Mouse (Mus musculus): Measurements from ENCODE around the gene Rbm43. TPM values are rescaled to one million over a fixed set of nuclear protein-coding genes. Genes with fewer than 3 reads are reported as not detected.
"Not testable (repeated sequence)": the region's sequence is repeated elsewhere in the genome, so short reads cannot be mapped to it uniquely, and the experiment has no call there.

The Rbm43 gene
- polyA plus RNA-seq, 1 experiment from 2014 or later: 7.2 TPM

- DNase-seq (ENCODE audit: low spot score) (no peak), ATAC-seq (replicated peaks; ENCODE audit: low FRiP score) (no peak)
- H3K36me3 ChIP-seq (ENCODE audit: control insufficient read depth, insufficient read depth, low read length): no peaks in the 10 kb centered on the region
- H3K4me3 ChIP-seq (ENCODE audit: low read depth, low read length): no peak overlapping the region
- no peaks in the 10 kb centered on the region for H3K27me3 ChIP-seq (ENCODE audit: control insufficient read depth, insufficient read depth, low read length)
- no peaks in the 10 kb centered on the region for H3K9me3 ChIP-seq (ENCODE audit: control insufficient read depth, low read length)
- no peak overlapping the region for H3K4me2 ChIP-seq (ENCODE audit: low read depth, low read length, severe bottlenecking)
- WGBS: 92% methylated on average over 12 of the region's 12 CpGs
- no peak overlapping the region for H3K27ac ChIP-seq (ENCODE audit: low read depth, low read length)
- no peak overlapping the region for H3K9ac ChIP-seq (ENCODE audit: low read length)
- no peaks in the 10 kb centered on the region for H3K4me1 ChIP-seq (replicated peaks; ENCODE audit: control insufficient read depth, insufficient read depth, low read length)
These were observed 42.5 kb downstream of the Rbm43 start for GRCm38 (mm10) chr2:51892411-51892901.

GRCm38 (mm10) chr2:51890961-51891360, 44.0 kb downstream of the Rbm43 start:
- Histone ChIP-seq H3K27ac (ENCODE audit: low read depth, low read length) (no peak overlapping the region), H3K4me2 (ENCODE audit: low read depth, low read length, severe bottlenecking) (no peak overlapping the region), H3K27me3 (ENCODE audit: control insufficient read depth, insufficient read depth, low read length) (no peaks in the 10 kb centered on the region), H3K4me3 (ENCODE audit: low read depth, low read length) (no peak overlapping the region), H3K4me1 (replicated peaks; ENCODE audit: control insufficient read depth, insufficient read depth, low read length) (no peaks in the 10 kb centered on the region), H3K9ac (ENCODE audit: low read length) (no peak overlapping the region), H3K9me3 (ENCODE audit: control insufficient read depth, low read length) (no peaks in the 10 kb centered on the region), H3K36me3 (ENCODE audit: control insufficient read depth, insufficient read depth, low read length) (no peaks in the 10 kb centered on the region)
- 83% methylated on average over 4 of the region's 4 CpGs for WGBS
- DNase-seq (ENCODE audit: low spot score): no peak
- no peak for ATAC-seq (replicated peaks; ENCODE audit: low FRiP score)

- H3K9me3 ChIP-seq (ENCODE audit: control insufficient read depth, low read length); H3K27ac ChIP-seq (ENCODE audit: low read depth, low read length); H3K4me3 ChIP-seq (ENCODE audit: low read depth, low read length); H3K4me1 ChIP-seq (replicated peaks; ENCODE audit: control insufficient read depth, insufficient read depth, low read length); H3K4me2 ChIP-seq (ENCODE audit: low read depth, low read length, severe bottlenecking); ATAC-seq (replicated peaks; ENCODE audit: low FRiP score); H3K36me3 ChIP-seq (ENCODE audit: control insufficient read depth, insufficient read depth, low read length); H3K27me3 ChIP-seq (ENCODE audit: control insufficient read depth, insufficient read depth, low read length); H3K9ac ChIP-seq (ENCODE audit: low read length); DNase-seq (ENCODE audit: low spot score): not testable (repeated sequence)
- WGBS: 97% methylated on average over 11 of the region's 26 CpGs
These were observed 44.8 kb downstream of the Rbm43 start for GRCm38 (mm10) chr2:51890139-51890538.

GRCm38 (mm10) chr2:51880143-51880542, 54.8 kb downstream of the Rbm43 start:
- Histone ChIP-seq H3K27me3 (ENCODE audit: control insufficient read depth, insufficient read depth, low read length) (no peaks in the 10 kb centered on the region), H3K36me3 (ENCODE audit: control insufficient read depth, insufficient read depth, low read length) (no peaks in the 10 kb centered on the region), H3K9me3 (ENCODE audit: control insufficient read depth, low read length) (no peaks in the 10 kb centered on the region), H3K4me2 (ENCODE audit: low read depth, low read length, severe bottlenecking) (no peak overlapping the region), H3K9ac (ENCODE audit: low read length) (no peak overlapping the region), H3K4me1 (replicated peaks; ENCODE audit: control insufficient read depth, insufficient read depth, low read length) (no peaks in the 10 kb centered on the region), H3K27ac (ENCODE audit: low read depth, low read length) (no peak overlapping the region), H3K4me3 (ENCODE audit: low read depth, low read length) (no peak overlapping the region)
- WGBS: 90% methylated on average over 1 of the region's 1 CpGs
- ATAC-seq (replicated peaks; ENCODE audit: low FRiP score) (no peak), DNase-seq (ENCODE audit: low spot score) (no peak)

Other genes with a start within 250 kb of the Rbm43 start
- gene Nmi, start 38.3 kb upstream of the Rbm43 start, polyA plus RNA-seq (2014; fragmentation: Nextera tagmentation; extraction: Ambion mirVana): 6.0 and 6.7 TPM in 2 replicates
- 24.1 and 27.7 TPM in 2 replicates for gene Tnfaip6, start 102.8 kb upstream of the Rbm43 start, polyA plus RNA-seq (2014; fragmentation: Nextera tagmentation; extraction: Ambion mirVana)
- 55.7 and 63.2 TPM in 2 replicates for gene Rif1, start 137.7 kb upstream of the Rbm43 start, polyA plus RNA-seq (2014; fragmentation: Nextera tagmentation; extraction: Ambion mirVana)